Mouse (Mus musculus): ENCODE results near the gene Skap2. TPM values are rescaled to one million over a fixed set of nuclear protein-coding genes. Genes with fewer than 3 reads are reported as not detected.

Skap2 gene
- 14.5 and 18.1 TPM in 2 replicates for polyA plus RNA-seq (2016; fragmentation: Nextera tagmentation; extraction: Ambion mirVana)

GRCm38 (mm10) chr6:52012409-52013244 is at the start of gene Skap2:
TSS of gene Skap2 (minus strand) at chr6:52012549.
- no peaks in the 10 kb centered on the region for H3K36me3 ChIP-seq
- H3K4me3 ChIP-seq, result peak within 1 kb of the TSS; percentile 69
- H3K27me3 ChIP-seq (ENCODE audit: insufficient read depth, poor library complexity, severe bottlenecking), result peaks cover 46% of the 10 kb centered on the region
- peak within 1 kb of the TSS; percentile 92 for H3K27ac ChIP-seq
- H3K9me3 ChIP-seq, result no peaks in the 10 kb centered on the region
- peaks cover 18% of the 10 kb centered on the region for H3K4me1 ChIP-seq (replicated peaks)
- DNase-seq (ENCODE audit: low spot score), result peak; percentile 100
- WGBS, result under 1% methylated on average over 51 of the region's 51 CpGs

- H3K4me1 ChIP-seq (replicated peaks), result peaks cover 10% of the 10 kb centered on the region; the same call in 1 of the 2 replicates
- 61% methylated on average over 10 of the region's 10 CpGs for WGBS
- H3K4me3 ChIP-seq, result no peak overlapping the region
These were observed 46.6 kb upstream of the Skap2 start for GRCm38 (mm10) chr6:52058899-52059448.

GRCm38 (mm10) chr6:52058120-52058519 is 45.8 kb upstream of the Skap2 start:
- Histone ChIP-seq H3K4me3 (no peak overlapping the region), H3K36me3 (no peaks in the 10 kb centered on the region), H3K9me3 (no peaks in the 10 kb centered on the region), H3K27me3 (ENCODE audit: insufficient read depth, poor library complexity, severe bottlenecking) (no peaks in the 10 kb centered on the region), H3K27ac (no peak overlapping the region), H3K4me1 (replicated peaks) (0 out of 2 replicates have a peak, but pooled peaks cover 9% of the 10 kb centered on the region)
- no peak for DNase-seq (ENCODE audit: low spot score)
- WGBS, result 65% methylated on average over 5 of the region's 5 CpGs

More at GRCm38 (mm10) chr6:52058899-52059448, 46.6 kb upstream of the Skap2 start:
- DNase-seq (ENCODE audit: low spot score), result no peak
- H3K9me3 ChIP-seq, result no peaks in the 10 kb centered on the region
- H3K27me3 ChIP-seq (ENCODE audit: insufficient read depth, poor library complexity, severe bottlenecking), result no peaks in the 10 kb centered on the region
- no peaks in the 10 kb centered on the region for H3K36me3 ChIP-seq
- no peak overlapping the region for H3K27ac ChIP-seq

GRCm38 (mm10) chr6:52053567-52054561 is 41.5 kb upstream of the Skap2 start:
- WGBS, result 84% methylated on average over 15 of the region's 15 CpGs
- H3K4me1 ChIP-seq (replicated peaks), result 0 out of 2 replicates have a peak, but pooled peaks cover 1% of the 10 kb centered on the region
- H3K27me3 ChIP-seq (ENCODE audit: insufficient read depth, poor library complexity, severe bottlenecking), result no peaks in the 10 kb centered on the region
- H3K27ac ChIP-seq, result no peak overlapping the region
- H3K9me3 ChIP-seq, result no peaks in the 10 kb centered on the region
- no peak for DNase-seq (ENCODE audit: low spot score)
- H3K36me3 ChIP-seq, result no peaks in the 10 kb centered on the region
- H3K4me3 ChIP-seq, result no peak overlapping the region

GRCm38 (mm10) chr6:52050062-52050461 is 37.7 kb upstream of the Skap2 start:
- Histone ChIP-seq H3K27me3 (ENCODE audit: insufficient read depth, poor library complexity, severe bottlenecking) (no peaks in the 10 kb centered on the region), H3K36me3 (no peaks in the 10 kb centered on the region), H3K4me3 (no peak overlapping the region), H3K9me3 (no peaks in the 10 kb centered on the region), H3K27ac (no peak overlapping the region), H3K4me1 (replicated peaks) (no peaks in the 10 kb centered on the region)
- 91% methylated on average over 12 of the region's 12 CpGs for WGBS
- DNase-seq (ENCODE audit: low spot score), result no peak

GRCm38 (mm10) chr6:52045517-52045916 is 33.2 kb upstream of the Skap2 start:
- DNase-seq (ENCODE audit: low spot score), result no peak
- no peak overlapping the region for H3K27ac ChIP-seq
- H3K4me3 ChIP-seq, result no peak overlapping the region
- H3K4me1 ChIP-seq (replicated peaks), result no peaks in the 10 kb centered on the region
- no peaks in the 10 kb centered on the region for H3K9me3 ChIP-seq
- WGBS, result 48% methylated on average over 5 of the region's 5 CpGs
- no peaks in the 10 kb centered on the region for H3K27me3 ChIP-seq (ENCODE audit: insufficient read depth, poor library complexity, severe bottlenecking)
- H3K36me3 ChIP-seq, result no peaks in the 10 kb centered on the region

- Histone ChIP-seq H3K27ac (no peak overlapping the region), H3K4me3 (no peak overlapping the region), H3K4me1 (replicated peaks) (peaks cover 4% of the 10 kb centered on the region; the same call in 1 of the 2 replicates), H3K36me3 (no peaks in the 10 kb centered on the region), H3K9me3 (peaks cover 4% of the 10 kb centered on the region; the same call in 1 of the 2 replicates), H3K27me3 (ENCODE audit: insufficient read depth, poor library complexity, severe bottlenecking) (no peaks in the 10 kb centered on the region)
- WGBS, result 81% methylated on average over 4 of the region's 4 CpGs
- DNase-seq (ENCODE audit: low spot score), result no peak
These were observed 23.7 kb upstream of the Skap2 start for GRCm38 (mm10) chr6:52036077-52036476.

- H3K9me3 ChIP-seq, result peaks cover 9% of the 10 kb centered on the region; the same call in 1 of the 2 replicates
- no peak for DNase-seq (ENCODE audit: low spot score)
- H3K27me3 ChIP-seq (ENCODE audit: insufficient read depth, poor library complexity, severe bottlenecking), result no peaks in the 10 kb centered on the region
- H3K27ac ChIP-seq, result no peak overlapping the region
- H3K36me3 ChIP-seq, result no peaks in the 10 kb centered on the region
- H3K4me1 ChIP-seq (replicated peaks), result peaks cover 4% of the 10 kb centered on the region; the same call in 1 of the 2 replicates
- WGBS, result 43% methylated on average over 7 of the region's 7 CpGs
- H3K4me3 ChIP-seq, result no peak overlapping the region
These were observed 18.8 kb upstream of the Skap2 start for GRCm38 (mm10) chr6:52031181-52031580.

GRCm38 (mm10) chr6:52028131-52028530 is 15.8 kb upstream of the Skap2 start:
- Histone ChIP-seq H3K27ac (no peak overlapping the region), H3K36me3 (no peaks in the 10 kb centered on the region), H3K4me3 (no peak overlapping the region), H3K9me3 (0 out of 2 replicates have a peak, but pooled peaks cover 6% of the 10 kb centered on the region), H3K27me3 (ENCODE audit: insufficient read depth, poor library complexity, severe bottlenecking) (no peaks in the 10 kb centered on the region), H3K4me1 (replicated peaks) (peaks cover 4% of the 10 kb centered on the region; the same call in 1 of the 2 replicates)
- no peak for DNase-seq (ENCODE audit: low spot score)
- WGBS, result 91% methylated on average over 7 of the region's 7 CpGs

- H3K9me3 ChIP-seq, result 0 out of 2 replicates have a peak, but pooled peaks cover 6% of the 10 kb centered on the region
- peaks cover 4% of the 10 kb centered on the region; the same call in 1 of the 2 replicates for H3K4me1 ChIP-seq (replicated peaks)
- H3K27me3 ChIP-seq (ENCODE audit: insufficient read depth, poor library complexity, severe bottlenecking), result no peaks in the 10 kb centered on the region
- no peak for DNase-seq (ENCODE audit: low spot score)
- 82% methylated on average over 4 of the region's 4 CpGs for WGBS
- no peak overlapping the region for H3K27ac ChIP-seq
- no peak overlapping the region for H3K4me3 ChIP-seq
- no peaks in the 10 kb centered on the region for H3K36me3 ChIP-seq
These were observed 14.8 kb upstream of the Skap2 start for GRCm38 (mm10) chr6:52027181-52027580.

- no peaks in the 10 kb centered on the region for H3K27me3 ChIP-seq (ENCODE audit: insufficient read depth, poor library complexity, severe bottlenecking)
- H3K27ac ChIP-seq, result no peak overlapping the region
- no peak for DNase-seq (ENCODE audit: low spot score)
- WGBS, result 84% methylated on average over 11 of the region's 11 CpGs
- no peak overlapping the region for H3K4me3 ChIP-seq
- H3K9me3 ChIP-seq, result 0 out of 2 replicates have a peak, but pooled peaks cover 6% of the 10 kb centered on the region
- H3K36me3 ChIP-seq, result no peaks in the 10 kb centered on the region
- H3K4me1 ChIP-seq (replicated peaks), result peaks cover 2% of the 10 kb centered on the region; the same call in 1 of the 2 replicates
These were observed 13.9 kb upstream of the Skap2 start for GRCm38 (mm10) chr6:52026281-52026680.

- no peak for DNase-seq (ENCODE audit: low spot score)
- Histone ChIP-seq H3K27ac (no peak overlapping the region), H3K4me1 (replicated peaks) (no peaks in the 10 kb centered on the region), H3K4me3 (no peak overlapping the region), H3K36me3 (no peaks in the 10 kb centered on the region), H3K27me3 (ENCODE audit: insufficient read depth, poor library complexity, severe bottlenecking) (no peaks in the 10 kb centered on the region), H3K9me3 (peaks cover 9% of the 10 kb centered on the region; the same call in 1 of the 2 replicates)
- 57% methylated on average over 5 of the region's 5 CpGs for WGBS
These were observed 12.4 kb upstream of the Skap2 start for GRCm38 (mm10) chr6:52024730-52025129.
